Mouse (Mus musculus) granulocyte monocyte progenitor cell, adult 5-6 weeks (primary cell): ENCODE measurements at regions not wholly inside any gene's neighbourhood (a gene's known extent, or its start where the extent isn't known, plus 50 kb on each side); places are given as distances from the start of the nearest gene placed in this dataset.

ENCODE experiments used
- ATAC-seq: replicated peaks from 2 replicates; pipeline ENCODE4 v1.8.0; 2016; ENCODE audit warnings: mild to moderate bottlenecking, moderate TSS enrichment, inconsistent platforms; ENCODE audit not compliant: poor library complexity, severe bottlenecking

- no peak for ATAC-seq
These were observed 135.9 kb upstream of the Cr2 start for GRCm38 (mm10) chr1:195312426-195312825.

GRCm38 (mm10) chr1:195285076-195285475 lies 108.6 kb upstream of the Cr2 start:
- no peak for ATAC-seq

GRCm38 (mm10) chr1:195241496-195241895 lies 65.0 kb upstream of the Cr2 start:
- no peak for ATAC-seq

- peak; percentile 99 for ATAC-seq
These were observed 56.1 kb upstream of the Cr2 start for GRCm38 (mm10) chr1:195232658-195233057.

- ATAC-seq, result no peak
These were observed 50.5 kb upstream of the Cr2 start for GRCm38 (mm10) chr1:195227007-195227406.
